Mouse (Mus musculus): ENCODE data around the gene C1qbp.
A peak's percentile ranks its signal among the peaks of the same experiment; 100 is the strongest.

C1qbp gene

DNA sequence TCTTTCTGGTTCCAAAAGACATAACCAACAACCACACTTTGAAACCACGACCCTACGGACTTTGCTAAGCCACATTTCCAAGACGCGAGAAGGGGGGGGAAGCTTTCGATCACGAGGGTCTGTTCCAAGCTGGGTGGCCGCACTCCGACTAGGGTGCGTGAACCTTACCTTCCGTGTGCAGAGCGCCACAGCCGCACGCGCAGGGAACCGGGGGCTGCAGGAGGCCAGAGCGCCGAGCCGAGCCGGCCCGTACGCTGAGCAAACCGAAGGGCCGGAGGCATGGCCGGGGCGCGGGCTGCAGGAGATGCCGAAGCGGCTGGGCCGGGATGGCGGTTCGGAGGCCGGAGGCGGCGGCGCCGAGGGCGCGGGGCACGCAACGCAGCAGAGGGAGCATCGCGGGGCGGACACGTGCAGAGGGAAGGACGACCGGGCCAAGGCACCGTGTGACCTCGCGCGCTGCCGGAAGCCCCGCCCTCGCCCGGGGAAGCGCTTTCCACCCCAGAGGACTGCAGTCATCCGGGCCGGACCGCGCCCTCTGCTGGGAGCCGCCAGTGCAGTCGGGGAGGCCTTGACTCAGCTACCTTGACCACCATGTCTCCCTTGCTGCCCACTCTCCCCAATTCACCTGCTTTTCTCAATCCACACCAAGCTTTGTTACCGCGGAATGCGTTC, at the start of gene C1qbp:
C1qbp (minus strand) TSS at position 470 of the 672 bp plus-strand sequence.
- peak; percentile 94 for DNase-seq (ENCODE audit: low spot score)

- DNase-seq (ENCODE audit: low spot score), result no peak
Observed at GRCm38 (mm10) chr11:71032070-71032469, 49.2 kb upstream of the C1qbp start.

GRCm38 (mm10) chr11:71029403-71030118, 46.7 kb upstream of the C1qbp start:
- no peak for DNase-seq (ENCODE audit: low spot score)

DNA sequence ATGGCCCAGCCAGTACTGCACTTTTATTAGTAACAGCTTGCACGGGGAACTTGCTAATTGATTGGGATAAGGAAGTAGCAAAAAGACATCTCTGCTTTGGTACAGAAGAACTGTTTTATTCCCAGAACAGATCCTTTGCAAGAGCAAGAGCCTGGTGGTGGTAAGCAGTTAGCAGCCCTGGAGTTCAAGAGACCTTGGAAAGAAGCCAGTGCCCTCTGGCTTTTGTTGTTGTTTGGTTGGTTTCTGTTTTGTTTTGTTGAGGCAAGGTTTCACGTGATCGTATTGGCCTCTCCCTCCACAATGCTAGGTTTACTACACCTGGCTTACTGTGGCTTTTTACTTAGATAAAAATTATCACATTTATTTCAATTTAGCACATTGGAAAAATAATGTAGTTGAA, 45.5 kb upstream of the C1qbp start:
- DNase-seq (ENCODE audit: low spot score), result no peak

DNA sequence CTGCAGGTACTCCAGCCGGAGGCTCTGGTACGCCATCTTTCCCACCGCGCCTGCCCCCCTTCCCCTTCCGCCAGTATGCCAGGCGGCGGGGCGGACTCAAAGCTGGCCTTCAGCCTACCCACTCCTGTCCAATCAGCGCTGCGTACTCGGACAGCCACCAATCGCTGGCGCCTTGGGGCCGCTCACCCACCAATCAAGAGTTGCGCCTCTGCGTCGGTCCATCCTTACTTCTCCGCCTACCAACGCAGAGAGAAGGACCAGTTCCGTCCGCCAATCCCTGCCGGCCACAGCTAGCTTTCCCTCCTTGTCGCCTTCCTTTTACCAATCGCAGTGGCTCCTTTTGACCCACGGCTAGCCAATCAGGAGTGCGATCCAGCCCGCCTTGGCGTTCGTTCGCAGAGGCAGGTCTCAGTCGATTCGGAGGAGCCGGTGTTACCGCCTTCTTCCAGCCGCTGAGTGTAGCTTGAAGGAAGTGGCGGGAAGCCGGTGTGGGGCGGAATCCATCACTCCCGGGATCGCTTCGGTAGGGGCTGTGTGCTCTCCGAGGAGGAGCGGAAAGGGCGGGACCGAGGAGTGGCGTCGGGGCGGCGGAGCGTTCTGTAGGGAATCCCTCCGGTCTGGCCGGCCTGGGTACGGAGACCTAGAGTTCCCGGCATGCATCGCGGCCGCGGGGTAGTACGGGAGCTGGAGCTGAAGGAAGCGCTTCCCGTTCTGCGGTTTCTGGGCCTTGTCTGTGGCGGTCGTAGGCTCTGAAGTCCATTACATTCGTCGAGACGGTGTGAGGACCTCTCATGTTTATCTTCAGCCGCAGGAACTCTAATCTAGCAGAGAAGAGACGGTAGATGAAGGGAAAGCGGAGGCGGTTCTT, 36.6 kb upstream of the C1qbp start, which contains the start of the genes Mis12 and Derl2:
Mis12 (plus strand) TSS at position 411 of the 868 bp plus-strand sequence.
Derl2 (minus strand) TSS at position 641 of the 868 bp plus-strand sequence.
- peak; percentile 96 for DNase-seq (ENCODE audit: low spot score)

GRCm38 (mm10) chr11:71018416-71019200, 35.8 kb upstream of the C1qbp start:
- no peak for DNase-seq (ENCODE audit: low spot score)

DNA sequence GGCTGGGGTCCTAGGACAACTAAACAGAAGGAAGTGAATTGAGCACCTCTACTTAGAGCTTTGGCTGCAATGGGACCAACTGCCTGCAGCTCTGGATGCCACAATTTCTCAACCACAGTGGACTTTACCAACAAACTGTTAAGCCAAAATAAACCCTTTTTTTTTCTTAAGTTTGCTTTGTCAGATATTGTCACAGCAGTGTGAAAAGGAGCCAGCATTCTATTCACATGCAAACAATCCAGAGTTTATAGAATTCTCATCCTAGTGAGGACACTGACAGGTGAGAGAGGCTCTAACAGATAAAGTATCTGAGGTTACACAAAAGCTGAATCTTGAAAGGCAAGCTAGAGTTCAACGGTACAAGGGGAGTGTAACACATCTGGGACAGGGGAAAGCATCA, 34.2 kb upstream of the C1qbp start:
- DNase-seq (ENCODE audit: low spot score), result no peak

DNA sequence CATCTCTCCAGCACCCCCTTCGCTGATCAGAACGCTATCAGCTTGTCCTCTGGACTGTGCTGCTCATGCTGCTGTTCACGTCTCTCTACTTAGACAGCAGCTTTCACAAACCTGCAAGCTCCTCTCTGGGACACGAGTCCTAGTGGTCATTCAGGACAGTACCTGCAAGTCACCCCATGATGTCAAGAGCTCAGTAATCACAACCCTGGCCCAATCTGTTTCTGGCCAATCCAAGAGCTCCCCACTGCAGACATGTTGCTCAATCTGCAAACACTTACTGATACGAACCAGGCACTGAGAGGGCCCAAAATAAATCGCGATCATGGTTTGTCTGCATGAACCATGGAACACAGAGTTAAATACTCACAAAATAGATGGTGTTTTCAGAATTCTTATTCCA, 29.9 kb upstream of the C1qbp start:
- no peak for DNase-seq (ENCODE audit: low spot score)

GRCm38 (mm10) chr11:71008321-71008720, 25.5 kb upstream of the C1qbp start:
- DNase-seq (ENCODE audit: low spot score), result no peak

DNA sequence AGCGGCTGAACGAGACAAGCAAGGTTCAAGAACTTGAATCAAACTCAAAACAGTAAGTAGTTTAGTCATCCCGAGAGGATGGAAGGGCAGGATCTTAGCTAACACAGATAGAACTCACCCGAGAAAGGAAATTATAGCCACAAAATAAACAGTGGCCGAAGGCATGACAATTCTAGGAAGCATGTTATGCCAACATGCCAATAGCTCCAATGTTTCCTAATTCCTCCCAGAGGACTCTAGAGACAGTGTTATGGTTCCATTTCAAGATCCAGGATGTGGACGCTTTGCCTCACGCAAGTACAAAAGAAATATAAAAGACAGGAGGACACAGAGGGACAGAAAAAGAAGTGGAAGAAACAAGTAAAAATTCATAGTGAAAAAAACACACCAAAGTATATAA, 25.0 kb upstream of the C1qbp start:
- DNase-seq (ENCODE audit: low spot score), result no peak

- no peak for DNase-seq (ENCODE audit: low spot score)
Observed at GRCm38 (mm10) chr11:71007026-71007425, 24.2 kb upstream of the C1qbp start.

GRCm38 (mm10) chr11:71005046-71005445, 22.2 kb upstream of the C1qbp start:
- DNase-seq (ENCODE audit: low spot score), result no peak

- DNase-seq (ENCODE audit: low spot score), result peak; percentile 91
Observed at GRCm38 (mm10) chr11:71004316-71004773, 21.5 kb upstream of the C1qbp start, which contains the start of gene Dhx33. Gene Dhx33 (minus strand): TSS chr11:71004437.

GRCm38 (mm10) chr11:71003611-71004315, 20.9 kb upstream of the C1qbp start:
- DNase-seq (ENCODE audit: low spot score), result no peak

DNA sequence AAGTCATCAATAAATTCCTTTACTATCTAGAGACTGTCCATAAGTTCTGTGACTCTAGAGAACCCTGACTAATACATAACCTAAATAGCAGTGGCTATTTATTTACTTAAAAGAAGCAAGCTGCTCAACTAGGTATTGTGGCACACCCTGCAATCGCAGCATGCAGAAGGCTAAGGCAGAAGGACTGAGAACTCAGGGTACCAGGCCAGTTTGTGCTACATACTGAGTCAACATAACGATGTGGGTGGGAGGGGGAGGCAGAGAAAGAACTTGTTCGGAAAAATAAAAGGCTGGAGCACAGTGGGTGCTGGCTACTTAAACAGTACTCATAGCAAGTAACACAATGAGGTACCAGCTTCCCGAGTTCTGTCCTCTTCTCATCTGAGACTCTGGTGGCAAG, 18.3 kb upstream of the C1qbp start:
- no peak for DNase-seq (ENCODE audit: low spot score)

GRCm38 (mm10) chr11:70982030-70982429, 796 bp downstream of the C1qbp start:
- no peak for DNase-seq (ENCODE audit: low spot score)

- DNase-seq (ENCODE audit: low spot score), result no peak
Observed at GRCm38 (mm10) chr11:70980751-70981510, 1.9 kb downstream of the C1qbp start.

DNA sequence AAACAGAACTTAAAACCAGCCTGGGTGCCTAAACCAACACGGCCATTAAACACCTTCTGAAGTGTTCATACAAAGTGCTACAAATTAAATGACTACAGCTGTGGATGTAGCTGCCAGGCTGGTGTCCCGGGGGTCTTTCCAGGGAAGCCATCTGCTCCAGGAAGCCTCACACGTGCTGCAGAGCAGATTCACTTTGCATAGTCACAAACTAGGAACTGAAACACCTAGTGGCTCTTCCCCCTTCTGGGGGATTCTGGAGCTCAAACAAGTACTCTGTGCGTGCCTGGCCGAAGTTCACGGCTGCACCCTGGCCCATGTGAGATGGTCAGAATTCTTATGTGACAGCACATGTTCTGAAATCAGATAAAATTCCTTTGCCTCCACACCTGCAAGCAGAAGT, 2.6 kb downstream of the C1qbp start:
- no peak for DNase-seq (ENCODE audit: low spot score)

DNA sequence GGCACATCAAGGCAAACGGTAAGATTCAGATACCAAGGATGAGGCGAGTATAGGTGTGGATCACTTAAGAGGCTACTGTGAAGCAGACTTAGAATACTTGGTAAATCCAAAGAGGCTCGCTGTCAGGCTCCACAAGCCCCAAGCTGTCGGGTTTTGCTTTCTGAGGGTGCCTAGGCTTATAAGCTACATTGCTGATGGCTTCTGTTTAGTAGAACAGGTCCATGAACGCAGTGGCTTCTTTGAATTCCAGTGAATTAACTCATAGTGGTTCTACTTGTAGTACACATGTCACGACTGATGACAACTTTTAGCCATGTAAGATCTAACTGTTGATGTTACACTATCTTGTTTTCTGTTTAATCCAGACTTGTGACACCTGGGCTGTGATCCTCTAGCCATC, 5.5 kb downstream of the C1qbp start:
- DNase-seq (ENCODE audit: low spot score), result no peak

GRCm38 (mm10) chr11:70975193-70975592, 7.6 kb downstream of the C1qbp start:
- DNase-seq (ENCODE audit: low spot score), result no peak

Data from ovary, postnatal 14 days (tissue).